Mouse (Mus musculus) testis, adult 2 months (tissue): ENCODE data around the gene Cdc34. TPM values are rescaled to one million over a fixed set of nuclear protein-coding genes. Genes with fewer than 3 reads are reported as not detected.

Experiments used
- H3K27ac ChIP-seq: fragments of 200-500 bp; 2 replicates; pipeline ENCODE4 v1.5.1; 2012; ENCODE audit warnings: low read depth, low read length; ENCODE audit not compliant: control insufficient read depth, insufficient read depth
- H3K27me3 ChIP-seq: fragments of 200-500 bp; 2 replicates; pipeline ENCODE4 v1.6.1; 2012; ENCODE audit warnings: mild to moderate bottlenecking, low read length, moderate library complexity; ENCODE audit not compliant: control insufficient read depth, insufficient read depth
- H3K36me3 ChIP-seq: fragments of 200-500 bp; 2 replicates; pipeline ENCODE4 v1.6.1; 2012; ENCODE audit warnings: mild to moderate bottlenecking, low read length; ENCODE audit not compliant: control insufficient read depth, insufficient read depth
- H3K4me1 ChIP-seq: fragments of 200-500 bp; 2 replicates; pipeline ENCODE4 v1.6.1; 2012; ENCODE audit warnings: low read length; ENCODE audit not compliant: control insufficient read depth, insufficient read depth
- H3K4me3 ChIP-seq: fragments of 200-500 bp; 2 replicates; pipeline ENCODE4 v1.5.1; 2012; ENCODE audit warnings: low read depth, mild to moderate bottlenecking, low read length, moderate library complexity, mixed read lengths; ENCODE audit not compliant: control insufficient read depth
- CTCF ChIP-seq: fragments of 200-500 bp; IDR thresholded peaks from 2 replicates; pipeline ENCODE4 v1.5.1; 2012; ENCODE audit warnings: low read depth, mild to moderate bottlenecking, inconsistent platforms, low read length, moderate library complexity; ENCODE audit not compliant: control insufficient read depth, insufficient read depth, insufficient replicate concordance
- POLR2A ChIP-seq: fragments of 200-500 bp; IDR thresholded peaks from 2 replicates; pipeline ENCODE4 v1.6.1; 2012; ENCODE audit warnings: low read depth, mild to moderate bottlenecking, inconsistent platforms, low read length, moderate library complexity; ENCODE audit not compliant: control insufficient read depth
- polyA plus RNA-seq: library from polyadenylated mRNA; depleted of rRNA; stranded (reverse); fragments of >200 nt; gene quantifications from 2 replicates; pipeline ENCODE4 v1.2.3, GENCODE M21; 2012

The Cdc34 gene
- polyA plus RNA-seq, 1 experiment, result 855 TPM

DNA sequence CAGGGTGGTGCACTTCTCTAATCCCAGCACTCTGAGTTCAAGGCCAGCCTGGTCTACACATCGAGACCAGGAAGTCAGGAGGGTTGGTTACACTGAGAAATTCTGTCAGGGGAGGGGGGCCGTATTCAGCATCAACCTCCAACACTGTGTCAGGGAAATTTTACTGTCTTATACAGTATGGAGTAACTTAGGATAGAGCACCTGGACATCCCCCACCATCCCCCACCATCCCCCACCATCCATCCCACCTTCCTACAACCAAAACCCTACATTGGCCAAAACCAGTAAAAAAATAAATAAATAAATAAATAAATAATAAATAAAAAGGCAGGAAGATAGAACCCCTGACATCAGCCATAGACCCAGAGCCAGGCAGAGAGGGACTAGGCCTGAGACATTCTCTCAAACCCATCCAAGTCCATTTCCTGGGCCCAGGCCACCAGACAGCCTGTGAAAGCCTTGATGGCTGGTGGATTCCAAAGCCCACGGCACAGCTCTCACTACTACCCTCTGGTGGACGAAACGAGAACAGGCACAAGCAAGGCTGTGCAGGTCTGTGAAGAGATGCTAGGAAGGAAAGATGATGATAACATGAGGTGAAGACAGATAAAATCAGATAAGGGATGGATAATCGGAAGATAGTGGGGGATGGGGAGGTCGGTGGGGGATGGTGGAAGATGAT is 32.8 kb upstream of the Cdc34 start:
- H3K4me3 ChIP-seq, result no peak overlapping the region

DNA sequence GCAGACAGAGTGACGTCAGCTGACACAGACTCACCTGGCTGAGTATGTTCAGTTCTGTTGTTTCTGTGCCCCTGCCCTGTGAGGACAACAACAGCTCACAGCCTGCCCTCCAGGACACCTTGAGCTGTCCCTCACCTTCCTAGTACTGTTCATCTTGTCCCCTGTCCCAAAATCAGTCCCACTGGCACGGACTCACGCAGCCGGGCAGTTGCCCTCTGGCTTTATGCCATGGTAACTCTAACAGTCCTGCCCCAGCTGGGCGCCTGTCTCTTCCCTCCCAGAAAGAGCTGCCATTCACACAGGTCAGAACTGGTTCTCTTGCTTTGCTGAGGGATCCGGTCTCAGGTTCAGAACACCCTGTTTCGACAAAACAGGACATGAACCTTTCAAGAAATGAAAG is 29.2 kb upstream of the Cdc34 start:
- H3K4me3 ChIP-seq, result no peak overlapping the region
- no peaks in the 10 kb centered on the region for H3K27me3 ChIP-seq
- H3K4me1 ChIP-seq, result no peaks in the 10 kb centered on the region; the same call in 1 of the 2 replicates
- H3K27ac ChIP-seq, result no peak overlapping the region
- no peak for TF ChIP-seq CTCF
- no peak for TF ChIP-seq POLR2A
- no peaks in the 10 kb centered on the region for H3K36me3 ChIP-seq

More for the DNA sequence above, 32.8 kb upstream of the Cdc34 start:
- no peaks in the 10 kb centered on the region for H3K27me3 ChIP-seq
- no peak for TF ChIP-seq POLR2A
- peak; percentile 83; the same call in 1 of the 2 replicates for TF ChIP-seq CTCF
- no peaks in the 10 kb centered on the region for H3K4me1 ChIP-seq
- H3K27ac ChIP-seq, result no peak overlapping the region
- no peaks in the 10 kb centered on the region for H3K36me3 ChIP-seq

DNA sequence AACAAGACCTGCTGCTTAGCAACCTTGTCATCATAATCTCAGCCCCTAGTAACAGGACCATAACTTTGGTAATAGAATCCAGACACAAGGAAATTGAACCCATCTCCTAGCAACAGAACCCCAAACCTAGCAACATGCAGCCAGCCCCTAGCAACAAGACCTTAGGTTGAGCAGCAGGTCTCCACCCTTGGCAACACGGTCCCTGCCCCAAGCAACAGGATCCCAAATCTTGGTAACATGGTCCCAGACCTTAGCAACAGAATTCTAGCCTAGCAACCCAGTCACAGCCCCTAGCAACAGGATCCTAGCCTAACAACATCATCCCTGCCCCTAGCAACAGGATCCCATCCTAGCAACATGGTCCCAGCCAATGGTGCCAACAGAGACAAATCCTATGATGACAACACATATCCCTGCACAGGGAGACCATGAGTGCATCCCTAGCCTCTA is 27.0 kb upstream of the Cdc34 start:
- Histone ChIP-seq H3K27me3 (no peaks in the 10 kb centered on the region), H3K4me1 (no peaks in the 10 kb centered on the region; the same call in 1 of the 2 replicates), H3K4me3 (no peak overlapping the region), H3K27ac (no peak overlapping the region), H3K36me3 (no peaks in the 10 kb centered on the region)
- TF ChIP-seq POLR2A (no peak), CTCF (no peak)

DNA sequence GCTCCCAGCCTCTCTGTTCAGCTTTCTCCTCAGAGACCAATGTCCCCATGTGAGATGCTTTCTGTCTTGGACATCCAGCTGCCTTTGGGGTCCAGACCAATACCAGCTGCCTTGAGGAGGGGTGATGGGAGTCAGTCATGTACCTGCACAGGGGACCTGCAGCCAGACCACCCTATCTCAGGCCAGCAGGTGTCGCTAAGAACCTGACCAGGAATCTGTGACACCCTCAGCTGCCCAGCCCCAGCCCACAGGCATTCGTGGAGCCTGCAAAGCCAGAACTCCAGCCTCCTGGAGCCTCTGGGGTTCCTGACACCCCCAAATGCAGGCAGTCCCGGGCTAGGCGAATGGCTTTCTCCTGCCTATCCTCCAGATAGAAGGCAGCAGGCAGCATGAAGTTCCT is 23.2 kb upstream of the Cdc34 start:
- Histone ChIP-seq H3K36me3 (no peaks in the 10 kb centered on the region), H3K27me3 (no peaks in the 10 kb centered on the region), H3K4me3 (no peak overlapping the region), H3K4me1 (peaks cover 14% of the 10 kb centered on the region), H3K27ac (no peak overlapping the region)
- TF ChIP-seq CTCF, result no peak
- TF ChIP-seq POLR2A, result no peak

DNA sequence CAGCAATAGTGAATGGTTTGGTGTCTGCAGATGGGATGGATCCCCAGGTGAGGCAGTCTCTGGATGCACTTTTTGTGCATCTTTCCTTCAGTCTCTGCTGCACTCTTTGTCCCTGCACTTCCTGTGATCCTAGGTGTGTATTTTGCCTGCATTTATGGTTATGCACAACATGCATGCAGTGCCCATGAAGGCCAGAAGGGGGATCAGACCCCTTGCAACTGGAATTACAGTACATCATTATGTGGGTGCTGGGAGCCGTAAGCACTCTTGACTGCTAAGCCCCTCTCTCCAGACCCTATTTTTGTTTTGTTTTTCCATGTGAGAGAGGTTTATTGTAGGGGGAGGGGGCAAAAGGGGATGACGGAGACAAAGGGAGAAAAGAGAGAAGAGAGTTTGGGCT is 21.7 kb upstream of the Cdc34 start:
- no peaks in the 10 kb centered on the region for H3K36me3 ChIP-seq
- no peak overlapping the region for H3K4me3 ChIP-seq
- peaks cover 14% of the 10 kb centered on the region for H3K4me1 ChIP-seq
- TF ChIP-seq POLR2A (no peak), CTCF (no peak)
- H3K27ac ChIP-seq, result no peak overlapping the region
- H3K27me3 ChIP-seq, result no peaks in the 10 kb centered on the region

DNA sequence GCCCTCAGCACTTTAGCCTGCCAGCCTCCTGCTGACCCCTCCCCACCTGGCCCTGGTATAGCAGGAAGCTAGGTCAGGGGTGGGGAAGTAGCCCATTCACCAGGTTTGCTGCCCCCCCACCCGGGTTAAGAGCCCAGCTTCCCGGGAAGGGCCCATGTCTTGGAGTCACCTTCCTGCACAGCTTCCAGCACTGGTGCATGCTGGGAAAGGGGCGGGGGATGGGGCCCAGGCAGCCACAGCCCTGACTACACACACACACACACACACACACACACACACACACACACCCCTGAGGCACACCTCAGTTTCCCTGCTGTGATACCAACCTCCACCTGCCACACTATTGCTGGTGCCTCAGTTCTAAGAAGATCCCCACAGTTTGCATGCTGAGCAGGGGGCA is 20.1 kb upstream of the Cdc34 start:
- peaks cover 14% of the 10 kb centered on the region for H3K4me1 ChIP-seq
- no peak overlapping the region for H3K27ac ChIP-seq
- H3K36me3 ChIP-seq, result no peaks in the 10 kb centered on the region
- TF ChIP-seq POLR2A (no peak), CTCF (no peak)
- H3K4me3 ChIP-seq, result no peak overlapping the region
- no peaks in the 10 kb centered on the region for H3K27me3 ChIP-seq

DNA sequence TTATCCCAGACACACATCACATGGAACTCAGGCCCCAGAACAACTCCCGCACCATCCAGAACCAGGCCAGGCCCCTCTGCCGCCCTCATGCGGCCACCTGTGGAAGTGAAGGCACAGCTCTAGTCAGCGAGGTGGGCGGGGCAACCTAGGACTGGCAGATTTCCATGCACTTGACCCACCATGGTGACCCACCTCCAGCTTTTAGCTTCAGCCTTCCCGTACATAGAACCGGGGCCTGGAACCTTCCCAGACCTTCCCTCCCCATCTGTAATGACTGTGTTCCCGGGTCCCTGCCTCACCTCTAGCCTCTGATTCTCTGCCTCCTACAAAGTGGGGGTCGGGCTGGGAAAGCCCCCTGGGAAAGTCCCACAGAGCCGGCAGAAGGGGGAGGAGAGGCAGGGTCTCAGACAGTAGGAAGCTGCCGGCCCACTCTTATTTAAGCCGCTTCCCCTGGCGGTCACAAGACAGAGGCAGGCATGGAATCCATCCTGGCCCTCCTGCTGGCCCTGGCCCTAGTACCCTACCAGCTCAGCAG is 17.8 kb upstream of the Cdc34 start, which contains the start of gene Madcam1:
Gene Madcam1 (plus strand): TSS at position 429 of the 535 bp plus-strand sequence.
- Histone ChIP-seq H3K4me1 (peaks cover 14% of the 10 kb centered on the region), H3K4me3 (no peak within 1 kb of the TSS), H3K27me3 (no peaks in the 10 kb centered on the region), H3K36me3 (no peaks in the 10 kb centered on the region), H3K27ac (no peak within 1 kb of the TSS)
- TF ChIP-seq CTCF (peak; percentile 96), POLR2A (no peak)

DNA sequence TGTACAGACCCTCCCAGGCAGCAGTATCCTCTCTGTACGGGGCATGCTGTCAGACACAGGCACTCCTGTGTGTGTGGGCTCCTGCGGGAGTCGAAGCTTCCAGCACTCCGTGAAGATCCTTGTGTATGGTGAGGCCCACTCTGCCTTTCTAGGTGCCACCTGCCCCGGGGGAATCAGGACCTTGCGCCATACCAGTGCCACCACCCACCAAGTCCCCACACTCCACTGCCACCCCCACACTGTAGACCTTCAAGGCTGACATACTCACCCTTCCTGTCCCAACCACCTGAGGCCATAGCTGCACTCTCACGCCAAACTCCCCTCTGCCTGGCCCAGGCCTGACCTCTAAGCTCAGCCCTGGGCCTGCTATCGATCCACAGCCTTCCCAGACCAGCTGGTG is 16.9 kb upstream of the Cdc34 start:
- Histone ChIP-seq H3K4me3 (no peak overlapping the region), H3K27ac (no peak overlapping the region), H3K4me1 (peaks cover 17% of the 10 kb centered on the region), H3K36me3 (no peaks in the 10 kb centered on the region), H3K27me3 (no peaks in the 10 kb centered on the region)
- no peak for TF ChIP-seq POLR2A
- no peak for TF ChIP-seq CTCF
